Mouse (Mus musculus) embryo, embryonic 9.5 days (tissue): ENCODE measurements around the gene Olfr1449.
"Not testable (repeated sequence)": the region's sequence is repeated elsewhere in the genome, so short reads cannot be mapped to it uniquely, and the experiment has no call there.

Source experiments
- DNase-seq: peaks from one replicate; pipeline ENCODE4 v3.0.0-alpha.2; 2017; ENCODE audit errors: extremely low spot score

The Olfr1449 gene

GRCm38 (mm10) chr19:12930540-12930939, at the start of gene Olfr1449:
Olfr1449 (plus strand) TSS chr19:12930840.
- no peak for DNase-seq

GRCm38 (mm10) chr19:12883555-12883954, 47.1 kb upstream of the Olfr1449 start, which contains the start of gene Olfr1445:
Olfr1445 (plus strand) TSS chr19:12883855.
- no peak for DNase-seq

- no peak for DNase-seq
Observed at GRCm38 (mm10) chr19:12893424-12893823, 37.2 kb upstream of the Olfr1449 start, which contains the start of gene Olfr1446. Olfr1446 (minus strand) TSS chr19:12893524.

- DNase-seq, result no peak
Observed at GRCm38 (mm10) chr19:12903643-12904042, 27.0 kb upstream of the Olfr1449 start, which contains the start of gene Olfr1447. Olfr1447 (minus strand) TSS chr19:12903743.

GRCm38 (mm10) chr19:12924319-12924718, 6.3 kb upstream of the Olfr1449 start, which contains the start of gene Olfr1448:
Olfr1448 (minus strand) TSS chr19:12924419.
- no peak for DNase-seq

GRCm38 (mm10) chr19:12949958-12950357, 19.3 kb downstream of the Olfr1449 start, which contains the start of gene Olfr1450:
Olfr1450 (plus strand) TSS chr19:12950258.
- DNase-seq, result no peak

GRCm38 (mm10) chr19:12970082-12970481, 39.4 kb downstream of the Olfr1449 start:
- not testable (repeated sequence) for DNase-seq
